Mouse (Mus musculus): ENCODE data around the gene Tango2. TPM values are rescaled to one million over a fixed set of nuclear protein-coding genes. Genes with fewer than 3 reads are reported as not detected.
"Not testable (repeated sequence)": the region's sequence is repeated elsewhere in the genome, so short reads cannot be mapped to it uniquely, and the experiment has no call there.

Gene Tango2
- polyA plus RNA-seq, 1 experiment from 2014 or later: 33.0 TPM

GRCm38 (mm10) chr16:18335981-18336380, 11.9 kb downstream of the Tango2 start:
- 96% methylated on average over 3 of the region's 3 CpGs for WGBS

DNA sequence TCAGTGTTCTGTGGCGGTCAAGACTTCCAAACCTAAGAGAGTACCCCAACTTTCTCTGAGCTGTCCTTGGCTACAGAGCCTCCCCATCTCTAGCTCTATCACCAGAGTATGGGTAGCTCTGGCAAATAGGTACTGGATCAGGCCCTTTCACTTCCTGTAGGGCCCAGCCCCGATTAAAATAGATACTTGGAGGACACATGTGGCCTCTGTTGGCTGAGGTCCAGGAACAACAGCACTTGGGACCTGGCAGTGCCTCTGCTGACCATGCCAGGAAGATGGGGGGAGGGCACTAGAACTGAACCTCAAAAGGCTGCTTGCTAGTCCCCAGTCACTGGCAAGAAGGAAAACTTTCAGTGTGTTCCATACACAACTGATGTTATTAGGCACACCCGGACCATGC, 13.9 kb downstream of the Tango2 start:
- Histone ChIP-seq H3K4me1 (no peaks in the 10 kb centered on the region), H3K4me3 (no peak overlapping the region), H3K27ac (no peak overlapping the region), H3K27me3 (no peaks in the 10 kb centered on the region), H3K36me3 (no peaks in the 10 kb centered on the region), H3K9ac (no peak overlapping the region), H3K4me2 (no peak overlapping the region), H3K9me3 (no peaks in the 10 kb centered on the region)
- 78% methylated on average over 3 of the region's 3 CpGs for WGBS
- ATAC-seq (ENCODE audit: borderline replicate concordance, extremely low read depth, low FRiP score, low TSS enrichment): no peak

More at GRCm38 (mm10) chr16:18335981-18336380, 11.9 kb downstream of the Tango2 start:
- Histone ChIP-seq H3K4me1 (peaks cover 9% of the 10 kb centered on the region; the same call in 1 of the 2 replicates), H3K9me3 (no peaks in the 10 kb centered on the region), H3K36me3 (no peaks in the 10 kb centered on the region), H3K4me3 (no peak overlapping the region), H3K9ac (no peak overlapping the region), H3K4me2 (no peak overlapping the region), H3K27me3 (no peaks in the 10 kb centered on the region), H3K27ac (no peak overlapping the region)
- no peak for ATAC-seq (ENCODE audit: borderline replicate concordance, extremely low read depth, low FRiP score, low TSS enrichment)

DNA sequence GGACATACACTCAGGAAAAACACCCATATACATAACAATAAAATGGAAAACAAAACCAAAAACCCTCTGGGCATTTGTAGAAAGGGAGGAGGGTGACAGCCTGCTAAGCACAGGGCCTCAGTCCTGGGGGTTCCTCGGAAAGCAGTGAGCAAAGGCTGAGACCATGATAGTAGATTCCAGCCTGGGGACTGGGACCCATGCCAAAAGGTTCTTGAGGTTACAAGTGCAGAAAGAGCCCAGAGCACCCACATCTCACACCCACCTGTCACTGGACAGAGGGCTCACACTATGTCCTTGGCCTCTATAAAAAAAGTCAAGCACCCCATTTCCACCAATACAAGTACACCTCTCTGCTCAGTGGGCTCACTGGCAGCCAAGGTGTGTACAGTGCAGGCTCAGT, 19.4 kb downstream of the Tango2 start:
- H3K4me1 ChIP-seq: no peaks in the 10 kb centered on the region
- H3K27ac ChIP-seq: no peak overlapping the region
- WGBS: 65% methylated on average over 1 of the region's 1 CpGs
- H3K9ac ChIP-seq: no peak overlapping the region
- no peaks in the 10 kb centered on the region for H3K36me3 ChIP-seq
- no peak overlapping the region for H3K4me3 ChIP-seq
- no peak overlapping the region for H3K4me2 ChIP-seq
- H3K9me3 ChIP-seq: no peaks in the 10 kb centered on the region
- ATAC-seq (ENCODE audit: borderline replicate concordance, extremely low read depth, low FRiP score, low TSS enrichment): no peak
- no peaks in the 10 kb centered on the region for H3K27me3 ChIP-seq

DNA sequence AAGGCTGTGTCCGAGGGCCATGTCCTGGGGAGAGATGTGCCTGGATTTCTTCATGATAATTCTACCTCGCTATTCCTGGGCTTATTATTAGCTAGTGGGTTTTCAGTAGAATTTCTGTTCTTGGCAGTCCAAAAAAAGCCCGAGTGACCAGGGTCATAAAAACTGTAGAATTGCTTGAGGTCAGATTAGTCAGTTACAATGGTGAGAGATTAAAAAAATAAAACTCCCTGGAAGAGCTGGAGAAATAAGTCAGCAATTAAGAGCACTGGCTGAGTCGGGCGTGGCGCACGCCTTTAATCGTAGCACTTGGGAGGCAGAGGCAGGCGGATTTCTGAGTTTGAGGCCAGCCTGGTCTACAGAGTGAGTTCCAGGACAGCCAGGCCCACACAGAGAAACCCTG, 20.0 kb downstream of the Tango2 start:
- Histone ChIP-seq H3K4me3 (no peak overlapping the region), H3K4me2 (no peak overlapping the region), H3K36me3 (no peaks in the 10 kb centered on the region), H3K27ac (no peak overlapping the region), H3K27me3 (no peaks in the 10 kb centered on the region), H3K4me1 (no peaks in the 10 kb centered on the region), H3K9ac (no peak overlapping the region), H3K9me3 (no peaks in the 10 kb centered on the region)
- no peak for ATAC-seq (ENCODE audit: borderline replicate concordance, extremely low read depth, low FRiP score, low TSS enrichment)
- WGBS: 95% methylated on average over 9 of the region's 9 CpGs

- no peaks in the 10 kb centered on the region for H3K27me3 ChIP-seq
- H3K9ac ChIP-seq: no peak overlapping the region
- no peaks in the 10 kb centered on the region for H3K4me1 ChIP-seq
- 55% methylated on average over 4 of the region's 4 CpGs for WGBS
- H3K4me2 ChIP-seq: no peak overlapping the region
- ATAC-seq (ENCODE audit: borderline replicate concordance, extremely low read depth, low FRiP score, low TSS enrichment): no peak
- no peak overlapping the region for H3K27ac ChIP-seq
- no peak overlapping the region for H3K4me3 ChIP-seq
- no peaks in the 10 kb centered on the region for H3K36me3 ChIP-seq
- no peaks in the 10 kb centered on the region for H3K9me3 ChIP-seq
Observed at GRCm38 (mm10) chr16:18325741-18326140, 22.2 kb downstream of the Tango2 start.

DNA sequence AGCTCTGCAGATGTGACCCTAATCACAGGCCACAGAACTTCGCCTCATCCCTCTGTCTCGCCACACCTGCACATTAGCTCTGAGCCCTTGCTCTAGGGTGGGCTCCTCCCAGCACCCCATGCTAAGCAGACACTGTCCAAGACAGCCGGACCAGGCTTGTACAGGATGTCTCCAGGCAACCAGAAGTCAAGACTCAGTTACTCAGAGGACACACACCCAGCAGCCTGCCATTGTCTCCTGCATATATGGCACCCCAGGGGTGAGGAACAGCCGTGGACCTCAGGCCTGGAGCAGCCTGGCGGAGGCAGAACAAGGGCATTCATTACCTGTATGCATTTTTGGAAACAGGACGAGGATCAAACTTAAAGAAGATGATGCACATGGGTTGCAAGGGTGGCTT, 23.9 kb downstream of the Tango2 start:
- H3K27ac ChIP-seq: no peak overlapping the region
- no peak overlapping the region for H3K4me2 ChIP-seq
- WGBS: 76% methylated on average over 6 of the region's 6 CpGs
- no peak for ATAC-seq (ENCODE audit: borderline replicate concordance, extremely low read depth, low FRiP score, low TSS enrichment)
- H3K4me1 ChIP-seq: no peaks in the 10 kb centered on the region
- H3K4me3 ChIP-seq: no peak overlapping the region
- no peaks in the 10 kb centered on the region for H3K9me3 ChIP-seq
- H3K36me3 ChIP-seq: no peaks in the 10 kb centered on the region
- no peaks in the 10 kb centered on the region for H3K27me3 ChIP-seq
- no peak overlapping the region for H3K9ac ChIP-seq

- WGBS: 60% methylated on average over 2 of the region's 2 CpGs
- no peaks in the 10 kb centered on the region for H3K36me3 ChIP-seq
- H3K9ac ChIP-seq: no peak overlapping the region
- no peaks in the 10 kb centered on the region for H3K27me3 ChIP-seq
- ATAC-seq (ENCODE audit: borderline replicate concordance, extremely low read depth, low FRiP score, low TSS enrichment): no peak
- no peak overlapping the region for H3K4me3 ChIP-seq
- H3K27ac ChIP-seq: no peak overlapping the region
- H3K9me3 ChIP-seq: no peaks in the 10 kb centered on the region
- H3K4me1 ChIP-seq: no peaks in the 10 kb centered on the region
- H3K4me2 ChIP-seq: no peak overlapping the region
Observed at GRCm38 (mm10) chr16:18323460-18323859, 24.4 kb downstream of the Tango2 start.

DNA sequence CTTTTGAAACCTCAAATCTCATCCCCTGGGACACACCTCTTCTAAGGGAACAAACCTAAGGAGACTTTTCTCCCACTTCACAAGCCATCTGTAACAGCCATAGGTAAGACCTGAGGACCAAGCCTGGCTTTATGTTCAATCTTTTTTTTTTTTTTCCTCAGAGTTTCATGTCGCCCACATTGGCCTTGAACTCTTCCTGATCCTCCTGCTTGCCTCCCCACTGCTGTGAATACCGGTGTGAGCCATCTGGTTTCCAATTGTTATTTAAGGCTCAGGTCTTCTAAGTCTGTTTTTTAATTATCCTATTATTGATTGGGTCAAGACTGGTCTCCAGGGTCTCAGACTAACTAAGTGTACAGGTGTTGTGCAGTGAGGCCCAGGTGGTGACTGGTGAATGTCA, 26.5 kb downstream of the Tango2 start:
- Histone ChIP-seq H3K4me2 (no peak overlapping the region), H3K9me3 (no peaks in the 10 kb centered on the region), H3K27me3 (no peaks in the 10 kb centered on the region), H3K9ac (no peak overlapping the region), H3K27ac (no peak overlapping the region), H3K4me3 (no peak overlapping the region), H3K4me1 (no peaks in the 10 kb centered on the region), H3K36me3 (no peaks in the 10 kb centered on the region)
- 71% methylated on average over 2 of the region's 2 CpGs for WGBS
- ATAC-seq (ENCODE audit: borderline replicate concordance, extremely low read depth, low FRiP score, low TSS enrichment): no peak

GRCm38 (mm10) chr16:18318992-18319391, 28.9 kb downstream of the Tango2 start:
- Histone ChIP-seq H3K4me3 (no peak overlapping the region), H3K9me3 (no peaks in the 10 kb centered on the region), H3K4me1 (no peaks in the 10 kb centered on the region), H3K4me2 (no peak overlapping the region), H3K36me3 (no peaks in the 10 kb centered on the region), H3K9ac (no peak overlapping the region), H3K27ac (no peak overlapping the region), H3K27me3 (no peaks in the 10 kb centered on the region)
- no peak for ATAC-seq (ENCODE audit: borderline replicate concordance, extremely low read depth, low FRiP score, low TSS enrichment)
- 72% methylated on average over 3 of the region's 3 CpGs for WGBS

- Histone ChIP-seq H3K36me3 (no peaks in the 10 kb centered on the region), H3K4me2 (no peak overlapping the region), H3K9me3 (no peaks in the 10 kb centered on the region), H3K4me1 (no peaks in the 10 kb centered on the region), H3K9ac (no peak overlapping the region), H3K27me3 (no peaks in the 10 kb centered on the region), H3K4me3 (no peak overlapping the region), H3K27ac (no peak overlapping the region)
- 93% methylated on average over 1 of the region's 1 CpGs for WGBS
- no peak for ATAC-seq (ENCODE audit: borderline replicate concordance, extremely low read depth, low FRiP score, low TSS enrichment)
Observed at GRCm38 (mm10) chr16:18308159-18308558, 39.7 kb downstream of the Tango2 start.

DNA sequence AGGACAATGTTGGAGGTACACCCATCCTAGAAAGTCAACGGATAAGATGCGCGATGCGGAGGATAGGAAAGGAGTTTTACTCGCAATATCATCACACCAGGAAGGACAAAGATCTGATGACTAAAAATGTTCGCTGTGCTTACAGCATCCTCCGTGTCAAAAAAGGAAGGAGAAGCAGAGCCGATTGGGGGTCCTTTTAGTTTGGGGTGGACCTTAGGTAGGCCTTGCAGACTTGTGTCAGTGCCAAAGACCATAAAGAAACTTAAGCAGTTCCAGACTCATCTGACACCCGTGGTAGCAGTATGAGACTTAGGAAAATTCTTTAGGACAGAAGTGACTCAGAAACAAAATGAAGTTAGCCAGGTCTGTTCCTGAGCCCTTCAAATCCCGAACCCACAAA, 58.3 kb downstream of the Tango2 start:
- WGBS: 4% methylated on average over 10 of the region's 10 CpGs
- Histone ChIP-seq H3K4me2 (peak overlapping the region; percentile 49), H3K4me3 (peak overlapping the region; percentile 94), H3K9ac (peak overlapping the region; percentile 44), H3K4me1 (peaks cover 22% of the 10 kb centered on the region), H3K36me3 (peaks cover 13% of the 10 kb centered on the region), H3K27ac (peak overlapping the region; percentile 67)
- not testable (repeated sequence) for H3K27me3 ChIP-seq; H3K9me3 ChIP-seq; ATAC-seq (ENCODE audit: borderline replicate concordance, extremely low read depth, low FRiP score, low TSS enrichment)

- H3K4me1 ChIP-seq: peaks cover 22% of the 10 kb centered on the region
- peak within 1 kb of the TSS; percentile 95 for H3K27ac ChIP-seq
- peak within 1 kb of the TSS; percentile 96 for H3K9ac ChIP-seq
- peak within 1 kb of the TSS; percentile 91 for H3K4me2 ChIP-seq
- H3K27me3 ChIP-seq: no peaks in the 10 kb centered on the region
- WGBS: under 1% methylated on average over 59 of the region's 71 CpGs
- ATAC-seq (ENCODE audit: borderline replicate concordance, extremely low read depth, low FRiP score, low TSS enrichment): peak; percentile 100
- no peaks in the 10 kb centered on the region for H3K9me3 ChIP-seq
- H3K4me3 ChIP-seq: peak within 1 kb of the TSS; percentile 94
- peaks cover 17% of the 10 kb centered on the region for H3K36me3 ChIP-seq
Observed at GRCm38 (mm10) chr16:18289067-18289588, 58.8 kb downstream of the Tango2 start, which contains the start of gene Dgcr8. TSS of gene Dgcr8 (minus strand) at chr16:18289246.

DNA sequence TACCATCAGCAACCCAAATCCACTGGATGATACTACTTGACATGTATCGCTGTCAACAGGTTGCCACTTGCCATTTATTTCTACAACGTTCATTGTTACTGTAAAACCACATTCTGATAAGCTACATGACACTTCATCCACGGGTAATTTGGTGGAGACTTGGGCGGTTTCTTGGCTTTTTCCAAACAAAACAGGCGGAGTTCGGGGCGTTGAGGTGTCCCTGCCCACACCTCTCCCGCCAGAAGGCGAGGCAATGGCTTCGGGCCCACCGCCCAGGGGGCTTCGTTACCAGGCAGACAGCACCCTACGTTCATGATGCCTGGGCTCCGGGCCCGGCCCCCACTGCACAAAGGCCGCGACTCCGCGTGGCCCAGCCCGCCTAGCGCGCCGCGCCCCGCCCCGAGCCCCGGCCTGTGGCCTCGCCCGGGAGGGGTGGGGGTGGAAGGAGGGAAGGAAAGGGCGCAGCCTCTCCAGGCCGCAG, 59.3 kb downstream of the Tango2 start:
- 0% methylated on average over 24 of the region's 31 CpGs for WGBS
- Histone ChIP-seq H3K4me2 (peak overlapping the region; percentile 91), H3K9ac (peak overlapping the region; percentile 96), H3K4me3 (peak overlapping the region; percentile 94), H3K27ac (peak overlapping the region; percentile 95), H3K27me3 (no peaks in the 10 kb centered on the region), H3K4me1 (peaks cover 22% of the 10 kb centered on the region), H3K9me3 (no peaks in the 10 kb centered on the region), H3K36me3 (peaks cover 22% of the 10 kb centered on the region)
- ATAC-seq (ENCODE audit: borderline replicate concordance, extremely low read depth, low FRiP score, low TSS enrichment): peak; percentile 90

Measured in lung, embryonic 15.5 days (tissue).